Mouse (Mus musculus): Measurements from ENCODE around the gene Ncln.

Gene Ncln

GRCm38 (mm10) chr10:81513798-81514197 lies 17.6 kb upstream of the Ncln start:
- in situ Hi-C loops (cut with MboI): no loop called here

- in situ Hi-C loops (cut with MboI): no loop called here
Observed at GRCm38 (mm10) chr10:81510246-81510810, 14.1 kb upstream of the Ncln start.

- in situ Hi-C loops (cut with MboI): no loop called here
Observed at GRCm38 (mm10) chr10:81507691-81508489, 11.7 kb upstream of the Ncln start.

- in situ Hi-C loops (cut with MboI): no loop called here
Observed at GRCm38 (mm10) chr10:81507095-81507494, 10.9 kb upstream of the Ncln start.

GRCm38 (mm10) chr10:81505016-81505664 lies 8.9 kb upstream of the Ncln start:
- in situ Hi-C loops (cut with MboI): no loop called here

- in situ Hi-C loops (cut with MboI): no loop called here
Observed at GRCm38 (mm10) chr10:81502658-81503057, 6.5 kb upstream of the Ncln start.

- in situ Hi-C loops (cut with MboI): no loop called here
Observed at GRCm38 (mm10) chr10:81501863-81502262, 5.7 kb upstream of the Ncln start.

- in situ Hi-C loops (cut with MboI): no loop called here
Observed at GRCm38 (mm10) chr10:81500032-81500431, 3.8 kb upstream of the Ncln start, which contains the start of gene S1pr4. TSS of gene S1pr4 (minus strand) at chr10:81500132.

GRCm38 (mm10) chr10:81499250-81499901 lies 3.2 kb upstream of the Ncln start:
- in situ Hi-C loops (cut with MboI): loop anchor here (5.0 kb wide), 1 partner anchor 33 kb away; no protein-coding TSS in a partner anchor

GRCm38 (mm10) chr10:81498316-81499249 lies 2.4 kb upstream of the Ncln start:
- in situ Hi-C loops (cut with MboI): loop anchor here (5.0 kb wide), 1 partner anchor 34 kb away; no protein-coding TSS in a partner anchor

- in situ Hi-C loops (cut with MboI): loop anchor here (5.0 kb wide), 1 partner anchor 35 kb away; no protein-coding TSS in a partner anchor
Observed at GRCm38 (mm10) chr10:81497401-81498270, 1.4 kb upstream of the Ncln start.

- in situ Hi-C loops (cut with MboI): loop anchor here (5.0 kb wide), 1 partner anchor 35 kb away; no protein-coding TSS in a partner anchor
Observed at GRCm38 (mm10) chr10:81496969-81497368, 777 bp upstream of the Ncln start.

- in situ Hi-C loops (cut with MboI): loop anchor here (5.0 kb wide), 1 partner anchor 37 kb away; no protein-coding TSS in a partner anchor
Observed at GRCm38 (mm10) chr10:81495616-81496263, 452 bp downstream of the Ncln start.

- in situ Hi-C loops (cut with MboI): loop anchor here (5.0 kb wide), 1 partner anchor 37 kb away; no protein-coding TSS in a partner anchor
Observed at GRCm38 (mm10) chr10:81495151-81495550, 1.0 kb downstream of the Ncln start.

GRCm38 (mm10) chr10:81494260-81495041 lies 1.7 kb downstream of the Ncln start:
- in situ Hi-C loops (cut with MboI): loop anchor here (5.0 kb wide), 1 partner anchor 38 kb away; no protein-coding TSS in a partner anchor

- in situ Hi-C loops (cut with MboI): no loop called here
Observed at GRCm38 (mm10) chr10:81493601-81494220, 2.5 kb downstream of the Ncln start.

GRCm38 (mm10) chr10:81492606-81493240 lies 3.5 kb downstream of the Ncln start:
- in situ Hi-C loops (cut with MboI): no loop called here
